Mouse (Mus musculus) MEL (cell line): ENCODE data around the gene Arhgap42. TPM values are rescaled to one million over a fixed set of nuclear protein-coding genes. Genes with fewer than 3 reads are reported as not detected.

ENCODE experiments used
- DNase-seq: peaks from one replicate; pipeline ENCODE4 v3.0.0; 2011; ENCODE audit warnings: low read depth, low spot score
- H3K27ac ChIP-seq: 2 replicates; pipeline ENCODE4 v1.5.1; 2012; ENCODE audit warnings: low read depth, mild to moderate bottlenecking, control low read depth, low read length, moderate library complexity; ENCODE audit not compliant: control insufficient read depth
- H3K27me3 ChIP-seq, 2 experiments: fragments of 150-350 bp in 1 of 2; sonication (generic) in 1 of 2; 2 replicates each; pipeline ENCODE4 v1.6.1; 2012; ENCODE audit warnings: low read length in 2 of 2, mild to moderate bottlenecking in 2 of 2, improper control_type of control experiment in 1 of 2, moderate library complexity in 1 of 2; ENCODE audit not compliant: insufficient read depth in 2 of 2, control insufficient read depth in 1 of 2
- H3K36me3 ChIP-seq, 2 experiments: 2 replicates each; pipeline ENCODE4 v1.6.1; 2012 to 2014; ENCODE audit warnings: low read length in 2 of 2, improper control_type of control experiment in 1 of 2, inconsistent platforms in 1 of 2, mild to moderate bottlenecking in 1 of 2; ENCODE audit not compliant: insufficient read depth in 2 of 2, control insufficient read depth in 1 of 2
- H3K4me1 ChIP-seq, 2 experiments: fragments of 150-350 bp in 1 of 2; sonication (generic) in 1 of 2; 2 replicates each; pipeline ENCODE4 v1.6.1; 2012; ENCODE audit warnings: low read length in 2 of 2, improper control_type of control experiment in 1 of 2, mild to moderate bottlenecking in 1 of 2; ENCODE audit not compliant: insufficient read depth in 2 of 2, control insufficient read depth in 1 of 2
- H3K4me3 ChIP-seq, 2 experiments: fragments of 150-350 bp in 1 of 2; sonication (generic) in 1 of 2; 2 replicates each; pipeline ENCODE4 v1.5.1; 2012; ENCODE audit warnings: low read depth in 2 of 2, low read length in 2 of 2, mild to moderate bottlenecking in 2 of 2, moderate library complexity in 2 of 2, control low read depth in 1 of 2, improper control_type of control experiment in 1 of 2; ENCODE audit not compliant: control insufficient read depth in 1 of 2, insufficient read depth in 1 of 2
- H3K79me2 ChIP-seq: 2 replicates; pipeline ENCODE4 v1.6.1; 2012; ENCODE audit warnings: mild to moderate bottlenecking, low read length, moderate library complexity; ENCODE audit not compliant: control insufficient read depth, poor library complexity, insufficient read depth
- H3K9ac ChIP-seq: 2 replicates; pipeline ENCODE4 v1.6.1; 2012; ENCODE audit warnings: low read depth, mild to moderate bottlenecking, control low read depth, low read length, moderate library complexity; ENCODE audit not compliant: control insufficient read depth, poor library complexity, severe bottlenecking
- H3K9me3 ChIP-seq: fragments of 150-350 bp; sonication (generic); replicated peaks from 2 replicates; pipeline ENCODE4 v1.6.1; 2012; ENCODE audit warnings: mild to moderate bottlenecking, low read length, improper control_type of control experiment, moderate library complexity; ENCODE audit not compliant: insufficient read depth
- BHLHE40 ChIP-seq: IDR thresholded peaks from 2 replicates; pipeline ENCODE4 v1.6.1; 2012; ENCODE audit warnings: low read depth, mild to moderate bottlenecking, inconsistent platforms, low read length, improper control_type of control experiment, borderline replicate concordance
- CHD1 ChIP-seq: IDR thresholded peaks from 2 replicates; pipeline ENCODE4 v1.6.1; 2012; ENCODE audit warnings: low read depth, mild to moderate bottlenecking, inconsistent platforms, low read length, improper control_type of control experiment
- CHD2 ChIP-seq: IDR thresholded peaks from 2 replicates; pipeline ENCODE4 v1.6.1; 2011; ENCODE audit warnings: low read length, improper control_type of control experiment
- CTCF ChIP-seq, 3 experiments: IDR thresholded peaks in 2 of 3; conservative IDR thresholded peaks in 1 of 3; 2 replicates each; pipeline ENCODE4 v1.5.1; 2011 to 2012; ENCODE audit warnings: low read length in 3 of 3, low read depth in 2 of 3, mild to moderate bottlenecking in 2 of 3, improper control_type of control experiment in 1 of 3, inconsistent platforms in 1 of 3, mixed read lengths in 1 of 3, moderate library complexity in 1 of 3; ENCODE audit not compliant: control insufficient read depth in 1 of 3, insufficient read depth in 1 of 3, poor library complexity in 1 of 3, severe bottlenecking in 1 of 3
- E2F4 ChIP-seq: IDR thresholded peaks from 2 replicates; pipeline ENCODE4 v1.6.1; 2011; ENCODE audit warnings: low read depth, low read length, improper control_type of control experiment, borderline replicate concordance
- EP300 ChIP-seq, 2 experiments: IDR thresholded peaks; 2 replicates each; pipeline ENCODE4 v1.6.1; 2011; ENCODE audit warnings: improper control_type of control experiment in 2 of 2, low read length in 2 of 2, low read depth in 1 of 2, mild to moderate bottlenecking in 1 of 2
- GABPA ChIP-seq: IDR thresholded peaks from 2 replicates; pipeline ENCODE4 v1.6.1; 2012; ENCODE audit warnings: low read depth, mild to moderate bottlenecking, inconsistent platforms, low read length, improper control_type of control experiment, moderate library complexity
- GATA1 ChIP-seq: IDR thresholded peaks from 2 replicates; pipeline ENCODE4 v1.6.1; 2011; ENCODE audit warnings: low read depth, low read length, improper control_type of control experiment
- KAT2A ChIP-seq: conservative IDR thresholded peaks from 2 replicates; pipeline ENCODE4 v1.6.1; 2012; ENCODE audit warnings: low read depth, low read length, improper control_type of control experiment, inconsistent platforms
- MAFK ChIP-seq: IDR thresholded peaks from 2 replicates; pipeline ENCODE4 v1.6.1; 2011; ENCODE audit warnings: low read depth, mild to moderate bottlenecking, low read length, improper control_type of control experiment, borderline replicate concordance
- MAX ChIP-seq: IDR thresholded peaks from 2 replicates; pipeline ENCODE4 v1.6.1; 2011; ENCODE audit warnings: low read length, improper control_type of control experiment
- MAZ ChIP-seq: IDR thresholded peaks from 2 replicates; pipeline ENCODE4 v1.6.1; 2012; ENCODE audit warnings: low read depth, mild to moderate bottlenecking, inconsistent platforms, low read length, improper control_type of control experiment
- MEF2A ChIP-seq: IDR thresholded peaks from 2 replicates; pipeline ENCODE4 v1.6.1; 2014; ENCODE audit warnings: low read depth, mild to moderate bottlenecking, inconsistent platforms, low read length, improper control_type of control experiment; ENCODE audit not compliant: poor library complexity, insufficient replicate concordance, severe bottlenecking; ENCODE audit errors: extremely low read depth
- MYB ChIP-seq: IDR thresholded peaks from 2 replicates; pipeline ENCODE4 v1.6.1; 2011; ENCODE audit warnings: mild to moderate bottlenecking, low read depth, low read length, improper control_type of control experiment
- MYC ChIP-seq: IDR thresholded peaks from 2 replicates; pipeline ENCODE4 v1.6.1; 2011; ENCODE audit warnings: low read depth, mild to moderate bottlenecking, low read length, improper control_type of control experiment, moderate library complexity
- NELFE ChIP-seq: IDR thresholded peaks from 2 replicates; pipeline ENCODE4 v1.6.1; 2011; ENCODE audit warnings: low read depth, low read length, improper control_type of control experiment
- POLR2A ChIP-seq, 2 experiments: IDR thresholded peaks; 2 replicates each; pipeline ENCODE4 v1.6.1; 2011 to 2012; ENCODE audit warnings: low read length in 2 of 2, mild to moderate bottlenecking in 2 of 2, control low read depth in 1 of 2, improper control_type of control experiment in 1 of 2, low read depth in 1 of 2, moderate library complexity in 1 of 2; ENCODE audit not compliant: control insufficient read depth in 1 of 2, insufficient read depth in 1 of 2, poor library complexity in 1 of 2
- POLR2AphosphoS5 ChIP-seq: IDR thresholded peaks from 2 replicates; pipeline ENCODE4 v1.6.1; 2012; ENCODE audit warnings: low read depth, borderline replicate concordance, mild to moderate bottlenecking, inconsistent platforms, low read length, moderate library complexity, mixed read lengths
- SIN3A ChIP-seq: IDR thresholded peaks from 2 replicates; pipeline ENCODE4 v1.6.1; 2012; ENCODE audit warnings: low read length, improper control_type of control experiment, inconsistent platforms
- TBP ChIP-seq: IDR thresholded peaks from 2 replicates; pipeline ENCODE4 v1.8.0; 2011; ENCODE audit warnings: low read depth, low read length, improper control_type of control experiment
- TCF12 ChIP-seq: IDR thresholded peaks from 2 replicates; pipeline ENCODE4 v1.6.1; 2014; ENCODE audit warnings: low read depth, mild to moderate bottlenecking, inconsistent platforms, low read length, improper control_type of control experiment, moderate library complexity
- USF1 ChIP-seq: IDR thresholded peaks from 2 replicates; pipeline ENCODE4 v1.6.1; 2014; ENCODE audit warnings: low read depth, mild to moderate bottlenecking, inconsistent platforms, low read length, improper control_type of control experiment, moderate library complexity
- USF2 ChIP-seq, 2 experiments: IDR thresholded peaks; 2 replicates each; pipeline ENCODE4 v1.6.1; 2011 to 2012; ENCODE audit warnings: improper control_type of control experiment in 2 of 2, low read length in 2 of 2, borderline replicate concordance in 1 of 2, inconsistent platforms in 1 of 2, low read depth in 1 of 2, mild to moderate bottlenecking in 1 of 2; ENCODE audit not compliant: insufficient read depth in 1 of 2
- ZC3H11A ChIP-seq: IDR thresholded peaks from 2 replicates; pipeline ENCODE4 v1.6.1; 2012; ENCODE audit warnings: low read depth, mild to moderate bottlenecking, inconsistent platforms, low read length, improper control_type of control experiment
- ZMIZ1 ChIP-seq: IDR thresholded peaks from 2 replicates; pipeline ENCODE4 v1.6.1; 2012; ENCODE audit warnings: low read depth, mild to moderate bottlenecking, inconsistent platforms, low read length, improper control_type of control experiment, moderate library complexity
- ZNF384 ChIP-seq: IDR thresholded peaks from 2 replicates; pipeline ENCODE4 v1.6.1; 2012; ENCODE audit warnings: low read depth, mild to moderate bottlenecking, inconsistent platforms, low read length, improper control_type of control experiment
- polyA plus RNA-seq, 2 experiments: library from polyadenylated mRNA; stranded (reverse) in 1 of 2; unstranded in 1 of 2; fragments of >175 nt in 1 of 2; fragments of >200 nt in 1 of 2; gene quantifications; 2 replicates each; pipeline versions ENCODE4 v1.2.1 to v1.2.4; 2012; ENCODE audit warnings: low replicate concordance in 2 of 2, low read depth in 1 of 2; ENCODE audit not compliant: insufficient read length in 2 of 2, insufficient read depth in 1 of 2, missing spikeins in 1 of 2
- total RNA-seq: library from RNA; depleted of rRNA; stranded (reverse); fragments of 300-350 nt; gene quantifications from 2 replicates; pipeline ENCODE4 v1.2.3, GENCODE M21; 2012

The Arhgap42 gene
- total and polyA plus RNA-seq, 3 experiments = not detected

GRCm38 (mm10) chr9:9097835-9098234 lies 141.1 kb downstream of the Arhgap42 start:
- TF ChIP-seq CHD1 (no peak), TCF12 (no peak), MYC (no peak), NELFE (no peak), CTCF (IDR thresholded peaks at IDR 0.05 in 2 of 3, conservative IDR thresholded peaks at IDR 0.05 in 1 of 3; ENCODE audit: control insufficient read depth in 1 of 3, insufficient read depth in 1 of 3, low read depth in 2 of 3, low read length in 3 of 3, poor library complexity in 1 of 3, severe bottlenecking in 1 of 3) (no peak), MAFK (no peak), MAX (no peak), MEF2A (no peak), KAT2A (no peak), MYB (no peak), ZNF384 (no peak), GABPA (no peak), POLR2AphosphoS5 (no peak), CHD2 (no peak), E2F4 (no peak), GATA1 (no peak)

GRCm38 (mm10) chr9:9096761-9097160 lies 142.1 kb downstream of the Arhgap42 start:
- H3K9me3 ChIP-seq = no peaks in the 10 kb centered on the region
- no peak for DNase-seq
- no peak overlapping the region for H3K4me3 ChIP-seq
- H3K27ac ChIP-seq = no peak overlapping the region
- no peak overlapping the region for H3K9ac ChIP-seq
- TF ChIP-seq CHD1 (no peak), BHLHE40 (no peak), E2F4 (no peak), ZMIZ1 (no peak), ZC3H11A (no peak), MYB (no peak), TBP (no peak), NELFE (no peak), MAZ (no peak), ZNF384 (no peak), USF1 (no peak), SIN3A (no peak), MYC (no peak), USF2 (IDR thresholded peaks at IDR 0.05; ENCODE audit: borderline replicate concordance in 1 of 2, insufficient read depth in 1 of 2, low read depth in 1 of 2, low read length in 2 of 2) (no peak), EP300 (IDR thresholded peaks at IDR 0.05; ENCODE audit: low read depth in 1 of 2, low read length in 2 of 2) (no peak), CTCF (IDR thresholded peaks at IDR 0.05 in 2 of 3, conservative IDR thresholded peaks at IDR 0.05 in 1 of 3; ENCODE audit: control insufficient read depth in 1 of 3, insufficient read depth in 1 of 3, low read depth in 2 of 3, low read length in 3 of 3, poor library complexity in 1 of 3, severe bottlenecking in 1 of 3) (no peak), MAFK (no peak), POLR2A (IDR thresholded peaks at IDR 0.05; ENCODE audit: control insufficient read depth in 1 of 2, insufficient read depth in 1 of 2, low read depth in 1 of 2, low read length in 2 of 2, poor library complexity in 1 of 2) (no peak), CHD2 (no peak)
- no peaks in the 10 kb centered on the region for H3K27me3 ChIP-seq
- no peaks in the 10 kb centered on the region for H3K79me2 ChIP-seq
- no peaks in the 10 kb centered on the region for H3K4me1 ChIP-seq
- H3K36me3 ChIP-seq = no peaks in the 10 kb centered on the region

More at GRCm38 (mm10) chr9:9097835-9098234, 141.1 kb downstream of the Arhgap42 start:
- Histone ChIP-seq H3K9me3 (no peaks in the 10 kb centered on the region), H3K27ac (no peak overlapping the region), H3K27me3 (no peaks in the 10 kb centered on the region), H3K9ac (no peak overlapping the region), H3K79me2 (no peaks in the 10 kb centered on the region), H3K36me3 (no peaks in the 10 kb centered on the region), H3K4me1 (no peaks in the 10 kb centered on the region), H3K4me3 (no peak overlapping the region)
- DNase-seq = no peak
